Mouse (Mus musculus): ENCODE data around the gene Uck1. TPM values are rescaled to one million over a fixed set of nuclear protein-coding genes. Genes with fewer than 3 reads are reported as not detected.
A peak's percentile ranks its signal among the peaks of the same experiment; 100 is the strongest.

Uck1 gene
- polyA plus RNA-seq, 1 experiment from 2014 or later: 74.7 TPM

- H3K36me3 ChIP-seq (replicated peaks): peaks cover 54% of the 10 kb centered on the region
- 84% methylated on average over 8 of the region's 8 CpGs for whole genome bisulfite sequencing
These were observed 34.4 kb upstream of the Uck1 start for GRCm38 (mm10) chr2:32294348-32294747.

GRCm38 (mm10) chr2:32289578-32289977 lies 29.6 kb upstream of the Uck1 start:
- no peaks in the 10 kb centered on the region for H3K27me3 ChIP-seq (replicated peaks; ENCODE audit: low read depth, poor library complexity, severe bottlenecking)
- peaks cover 22% of the 10 kb centered on the region for H3K4me1 ChIP-seq
- DNase-seq (ENCODE audit: low spot score): no peak
- H3K36me3 ChIP-seq (replicated peaks): peaks cover 25% of the 10 kb centered on the region
- H3K9me3 ChIP-seq: no peaks in the 10 kb centered on the region
- H3K27ac ChIP-seq (replicated peaks): no peak overlapping the region
- peak overlapping the region; percentile 92; the same call in 1 of the 2 replicates for H3K4me3 ChIP-seq

More at GRCm38 (mm10) chr2:32294348-32294747, 34.4 kb upstream of the Uck1 start:
- Histone ChIP-seq H3K27me3 (replicated peaks; ENCODE audit: low read depth, poor library complexity, severe bottlenecking) (no peaks in the 10 kb centered on the region), H3K4me3 (no peak overlapping the region), H3K4me1 (peaks cover 1% of the 10 kb centered on the region), H3K9me3 (no peaks in the 10 kb centered on the region), H3K27ac (replicated peaks) (no peak overlapping the region)
- DNase-seq (ENCODE audit: low spot score): no peak

GRCm38 (mm10) chr2:32288371-32288931 lies 28.5 kb upstream of the Uck1 start:
- Histone ChIP-seq H3K9me3 (no peaks in the 10 kb centered on the region), H3K4me1 (peaks cover 22% of the 10 kb centered on the region), H3K4me3 (peak overlapping the region; percentile 92), H3K27me3 (replicated peaks; ENCODE audit: low read depth, poor library complexity, severe bottlenecking) (no peaks in the 10 kb centered on the region), H3K36me3 (replicated peaks) (peaks cover 36% of the 10 kb centered on the region), H3K27ac (replicated peaks) (peak overlapping the region; percentile 93)
- WGBS: 3% methylated on average over 29 of the region's 29 CpGs
- DNase-seq (ENCODE audit: low spot score): no peak

GRCm38 (mm10) chr2:32287923-32288367 lies 28.0 kb upstream of the Uck1 start, which contains the start of gene Swi5:
Gene Swi5, minus strand, starts transcription at chr2:32288075.
- H3K4me1 ChIP-seq: peaks cover 22% of the 10 kb centered on the region
- H3K36me3 ChIP-seq (replicated peaks): peaks cover 36% of the 10 kb centered on the region
- H3K27me3 ChIP-seq (replicated peaks; ENCODE audit: low read depth, poor library complexity, severe bottlenecking): no peaks in the 10 kb centered on the region
- no peaks in the 10 kb centered on the region for H3K9me3 ChIP-seq
- peak; percentile 100 for DNase-seq (ENCODE audit: low spot score)
- under 1% methylated on average over 41 of the region's 41 CpGs for WGBS
- peak within 1 kb of the TSS; percentile 93 for H3K27ac ChIP-seq (replicated peaks)
- H3K4me3 ChIP-seq: peak within 1 kb of the TSS; percentile 92

- Histone ChIP-seq H3K4me1 (peaks cover 22% of the 10 kb centered on the region), H3K36me3 (replicated peaks) (peaks cover 36% of the 10 kb centered on the region), H3K27me3 (replicated peaks; ENCODE audit: low read depth, poor library complexity, severe bottlenecking) (no peaks in the 10 kb centered on the region), H3K9me3 (no peaks in the 10 kb centered on the region), H3K27ac (replicated peaks) (peak within 1 kb of the TSS; percentile 93), H3K4me3 (peak within 1 kb of the TSS; percentile 92)
- WGBS: under 1% methylated on average over 23 of the region's 23 CpGs
- DNase-seq (ENCODE audit: low spot score): no peak
These were observed 27.4 kb upstream of the Uck1 start, which contains the start of gene Golga2 for GRCm38 (mm10) chr2:32287334-32287840. Gene Golga2, plus strand, starts transcription at chr2:32287384.

GRCm38 (mm10) chr2:32283986-32284385 lies 24.0 kb upstream of the Uck1 start:
- no peaks in the 10 kb centered on the region for H3K9me3 ChIP-seq
- no peak for DNase-seq (ENCODE audit: low spot score)
- H3K4me1 ChIP-seq: peaks cover 17% of the 10 kb centered on the region
- no peak overlapping the region for H3K4me3 ChIP-seq
- no peak overlapping the region for H3K27ac ChIP-seq (replicated peaks)
- H3K27me3 ChIP-seq (replicated peaks; ENCODE audit: low read depth, poor library complexity, severe bottlenecking): no peaks in the 10 kb centered on the region
- H3K36me3 ChIP-seq (replicated peaks): peaks cover 70% of the 10 kb centered on the region
- 93% methylated on average over 3 of the region's 3 CpGs for whole genome bisulfite sequencing

GRCm38 (mm10) chr2:32282727-32283126 lies 22.8 kb upstream of the Uck1 start:
- Histone ChIP-seq H3K4me3 (no peak overlapping the region), H3K27me3 (replicated peaks; ENCODE audit: low read depth, poor library complexity, severe bottlenecking) (no peaks in the 10 kb centered on the region), H3K27ac (replicated peaks) (no peak overlapping the region), H3K4me1 (peaks cover 11% of the 10 kb centered on the region), H3K9me3 (no peaks in the 10 kb centered on the region), H3K36me3 (replicated peaks) (peaks cover 83% of the 10 kb centered on the region)
- DNase-seq (ENCODE audit: low spot score): peak; percentile 45
- 83% methylated on average over 1 of the region's 1 CpGs for WGBS

GRCm38 (mm10) chr2:32282289-32282688 lies 22.3 kb upstream of the Uck1 start:
- Histone ChIP-seq H3K9me3 (no peaks in the 10 kb centered on the region), H3K27me3 (replicated peaks; ENCODE audit: low read depth, poor library complexity, severe bottlenecking) (no peaks in the 10 kb centered on the region), H3K27ac (replicated peaks) (no peak overlapping the region), H3K36me3 (replicated peaks) (peaks cover 87% of the 10 kb centered on the region), H3K4me1 (peaks cover 11% of the 10 kb centered on the region), H3K4me3 (no peak overlapping the region)
- 89% methylated on average over 2 of the region's 2 CpGs for WGBS
- no peak for DNase-seq (ENCODE audit: low spot score)

GRCm38 (mm10) chr2:32275823-32276222 lies 15.9 kb upstream of the Uck1 start:
- Histone ChIP-seq H3K4me3 (no peak overlapping the region), H3K27me3 (replicated peaks; ENCODE audit: low read depth, poor library complexity, severe bottlenecking) (no peaks in the 10 kb centered on the region), H3K27ac (replicated peaks) (no peak overlapping the region), H3K4me1 (no peaks in the 10 kb centered on the region), H3K9me3 (no peaks in the 10 kb centered on the region), H3K36me3 (replicated peaks) (peaks cover 45% of the 10 kb centered on the region)
- no peak for DNase-seq (ENCODE audit: low spot score)
- WGBS: 66% methylated on average over 3 of the region's 3 CpGs

GRCm38 (mm10) chr2:32260635-32261034 lies 676 bp upstream of the Uck1 start:
- Histone ChIP-seq H3K4me1 (peaks cover 19% of the 10 kb centered on the region), H3K36me3 (replicated peaks) (peaks cover 31% of the 10 kb centered on the region), H3K4me3 (peak overlapping the region; percentile 91; the same call in 1 of the 2 replicates), H3K27me3 (replicated peaks; ENCODE audit: low read depth, poor library complexity, severe bottlenecking) (no peaks in the 10 kb centered on the region), H3K27ac (replicated peaks) (no peak overlapping the region), H3K9me3 (no peaks in the 10 kb centered on the region)
- peak; percentile 38 for DNase-seq (ENCODE audit: low spot score)
- WGBS: 33% methylated on average over 4 of the region's 4 CpGs

GRCm38 (mm10) chr2:32258887-32259533 lies 949 bp downstream of the Uck1 start:
- H3K27me3 ChIP-seq (replicated peaks; ENCODE audit: low read depth, poor library complexity, severe bottlenecking): no peaks in the 10 kb centered on the region
- no peaks in the 10 kb centered on the region for H3K9me3 ChIP-seq
- H3K4me3 ChIP-seq: peak overlapping the region; percentile 91
- no peak for DNase-seq (ENCODE audit: low spot score)
- peaks cover 44% of the 10 kb centered on the region for H3K36me3 ChIP-seq (replicated peaks)
- WGBS: 65% methylated on average over 6 of the region's 6 CpGs
- H3K27ac ChIP-seq (replicated peaks): peak overlapping the region; percentile 90
- H3K4me1 ChIP-seq: peaks cover 19% of the 10 kb centered on the region

- Histone ChIP-seq H3K36me3 (replicated peaks) (peaks cover 72% of the 10 kb centered on the region), H3K9me3 (no peaks in the 10 kb centered on the region), H3K27ac (replicated peaks) (no peak overlapping the region), H3K27me3 (replicated peaks; ENCODE audit: low read depth, poor library complexity, severe bottlenecking) (no peaks in the 10 kb centered on the region), H3K4me1 (peaks cover 19% of the 10 kb centered on the region), H3K4me3 (no peak overlapping the region)
- 91% methylated on average over 11 of the region's 11 CpGs for WGBS
- DNase-seq (ENCODE audit: low spot score): no peak
These were observed 3.7 kb downstream of the Uck1 start for GRCm38 (mm10) chr2:32256273-32256672.

- H3K4me1 ChIP-seq: peaks cover 12% of the 10 kb centered on the region
- no peaks in the 10 kb centered on the region for H3K9me3 ChIP-seq
- DNase-seq (ENCODE audit: low spot score): no peak
- no peak overlapping the region for H3K4me3 ChIP-seq
- WGBS: 93% methylated on average over 5 of the region's 5 CpGs
- no peaks in the 10 kb centered on the region for H3K27me3 ChIP-seq (replicated peaks; ENCODE audit: low read depth, poor library complexity, severe bottlenecking)
- H3K36me3 ChIP-seq (replicated peaks): peaks cover 89% of the 10 kb centered on the region
- no peak overlapping the region for H3K27ac ChIP-seq (replicated peaks)
These were observed 5.4 kb downstream of the Uck1 start for GRCm38 (mm10) chr2:32254563-32254962.

All from embryonic facial prominence, embryonic 10.5 days (tissue).